In genomic region chr7:101071020-101071419, GRCm38 (mm10) we compare ENCODE assay signal across 19 mouse cellular contexts. TPM values are rescaled to one million over a fixed set of nuclear protein-coding genes. Genes with fewer than 3 reads are reported as not detected.
A peak's percentile ranks its signal among the peaks of the same experiment; 100 is the strongest.
DNase-seq lines count a peak whose midpoint lies in the region; ATAC-seq lines count a peak whose summit lies in the region.
"Had no signal": no experiment of that assay in that cellular context is flagged by ENCODE, and none has a peak within 500 bp of the region (broad histone marks: within the 10 kb centered on the region; RNA-seq: fewer than 3 reads in every experiment).

No protein-coding gene starts in this region.

- H3K9me3 ChIP-seq in heart, embryonic 10.5 days: no peaks in the 10 kb centered on the region
- H3K9me3 ChIP-seq in stomach, embryonic 16.5 days (replicated peaks; ENCODE audit: control insufficient read depth, low read length): no peaks in the 10 kb centered on the region
- H3K9me3 ChIP-seq: embryonic facial prominence, embryonic 15.5 days; forebrain, embryonic 13.5 days; hindbrain, embryonic 12.5 days; lung, embryonic 15.5 days; midbrain, embryonic 15.5 days had no signal

- no peak overlapping the region for H3K4me3 ChIP-seq in heart, embryonic 10.5 days
- no peak overlapping the region for H3K4me3 ChIP-seq in stomach, embryonic 16.5 days (replicated peaks; ENCODE audit: low read length)
- H3K4me3 ChIP-seq: embryonic facial prominence, embryonic 15.5 days; forebrain, embryonic 13.5 days; hindbrain, embryonic 12.5 days; lung, embryonic 15.5 days; midbrain, embryonic 15.5 days had no signal

- no peak overlapping the region for H3K9ac ChIP-seq in stomach, embryonic 16.5 days (ENCODE audit: low read length)
- H3K9ac ChIP-seq: embryonic facial prominence, embryonic 15.5 days; forebrain, embryonic 13.5 days; hindbrain, embryonic 12.5 days; lung, embryonic 15.5 days; midbrain, embryonic 15.5 days had no signal

- H3K27ac ChIP-seq in heart, embryonic 10.5 days: peak overlapping the region; percentile 49; the same call in 1 of the 2 replicates
- H3K27ac ChIP-seq in stomach, embryonic 16.5 days (ENCODE audit: low read length): peak overlapping the region; percentile 33; the same call in 1 of the 2 replicates
- H3K27ac ChIP-seq: embryonic facial prominence, embryonic 15.5 days; forebrain, embryonic 13.5 days; hindbrain, embryonic 12.5 days; lung, embryonic 15.5 days; midbrain, embryonic 15.5 days had no signal

- DNase-seq in heart, embryonic 10.5 days (ENCODE audit: low spot score): no peak
- DNase-seq in heart, postnatal 10 days: no peak
- peak; percentile 56 for DNase-seq in CD4-positive helper T cell, adult 2 months (ENCODE audit: low read depth, low spot score)
- peak; percentile 76 for DNase-seq in induced T-regulatory cell, adult 2 months (ENCODE audit: low read depth)
- no peak for DNase-seq in adrenal gland, postnatal 36 days
- no peak for DNase-seq in ovary, postnatal 36 days (ENCODE audit: low spot score)
- DNase-seq in adrenal gland, postnatal 10 days: no peak
- DNase-seq: cerebellum, postnatal 14 days; embryo, embryonic 11 days; kidney, adult 2 months; layer of hippocampus, postnatal 36 days had no signal

- intact Hi-C loops in heart, postnatal 10 days (cut with DNase I): no loop called here

- H3K36me3 ChIP-seq in heart, embryonic 10.5 days: no peaks in the 10 kb centered on the region
- no peaks in the 10 kb centered on the region for H3K36me3 ChIP-seq in stomach, embryonic 16.5 days (ENCODE audit: control insufficient read depth, insufficient read depth, low read length)
- H3K36me3 ChIP-seq: embryonic facial prominence, embryonic 15.5 days; hindbrain, embryonic 12.5 days; lung, embryonic 15.5 days; midbrain, embryonic 15.5 days had no signal

- no peak for ATAC-seq in stomach, embryonic 16.5 days (ENCODE audit: insufficient read depth, low FRiP score)
- ATAC-seq: forebrain, embryonic 13.5 days; midbrain, embryonic 15.5 days; Patski had no signal

- no peaks in the 10 kb centered on the region for H3K27me3 ChIP-seq in heart, embryonic 10.5 days (ENCODE audit: insufficient read depth, poor library complexity, severe bottlenecking)
- H3K27me3 ChIP-seq in stomach, embryonic 16.5 days (ENCODE audit: control insufficient read depth, insufficient read depth, low read length): no peaks in the 10 kb centered on the region
- H3K27me3 ChIP-seq: embryonic facial prominence, embryonic 15.5 days; forebrain, embryonic 13.5 days; hindbrain, embryonic 12.5 days; lung, embryonic 15.5 days; midbrain, embryonic 15.5 days; Patski had no signal

- whole genome bisulfite sequencing in heart, embryonic 10.5 days: 39% methylated on average over 6 of the region's 6 CpGs
- 44% methylated on average over 6 of the region's 6 CpGs for WGBS in stomach, embryonic 16.5 days

- peaks cover 55% of the 10 kb centered on the region for H3K4me1 ChIP-seq in heart, embryonic 10.5 days
- H3K4me1 ChIP-seq in stomach, embryonic 16.5 days (ENCODE audit: control insufficient read depth, insufficient read depth, low read length): peaks cover 12% of the 10 kb centered on the region
- H3K4me1 ChIP-seq: forebrain, embryonic 13.5 days; hindbrain, embryonic 12.5 days; midbrain, embryonic 15.5 days had no signal

- no peak overlapping the region for H3K4me2 ChIP-seq in stomach, embryonic 16.5 days (ENCODE audit: low read depth, low read length)
- H3K4me2 ChIP-seq: embryonic facial prominence, embryonic 15.5 days; forebrain, embryonic 13.5 days; hindbrain, embryonic 12.5 days; liver, embryonic 11.5 days; lung, embryonic 15.5 days; midbrain, embryonic 15.5 days had no signal

RNA-seq across cellular contexts. Expression of gene Fchsd2, which starts 21.6 kb away (rescaled TPM):
- polyA plus RNA-seq in heart, embryonic 10.5 days (2016; fragmentation: Nextera tagmentation; extraction: Ambion mirVana): 14.2 and 17.3 TPM in 2 replicates
- 10 to 100 TPM; 27.1 to 27.2 TPM for total RNA-seq in heart, postnatal 10 days (2021)
- polyA plus RNA-seq in stomach, embryonic 16.5 days (2015; fragmentation: Nextera tagmentation; extraction: Ambion mirVana): 20.0 and 21.5 TPM in 2 replicates
- 10 to 100 TPM; 21.2 to 23.2 TPM for total RNA-seq in adrenal gland, postnatal 36 days (2021)
- 10 to 100 TPM; 22.1 to 30.2 TPM for total RNA-seq in adrenal gland, postnatal 10 days (2021)

RNA-seq across cellular contexts. Expression of gene P2ry2, which starts 58.4 kb away (rescaled TPM):
- polyA plus RNA-seq in heart, embryonic 10.5 days (2016; fragmentation: Nextera tagmentation; extraction: Ambion mirVana): 1.0 and 1.1 TPM in 2 replicates
- total RNA-seq in heart, postnatal 10 days (2021): 10 to 100 TPM; 13.5 to 15.8 TPM
- 8.5 and 12.0 TPM in 2 replicates for polyA plus RNA-seq in stomach, embryonic 16.5 days (2015; fragmentation: Nextera tagmentation; extraction: Ambion mirVana)
- 1 to 10 TPM; 1.7 to 2.2 TPM for total RNA-seq in adrenal gland, postnatal 36 days (2021)
- total RNA-seq in adrenal gland, postnatal 10 days (2021): 1 to 10 TPM; 5.5 to 7.2 TPM
- polyA plus RNA-seq: forebrain, embryonic 13.5 days had no signal

Comparison
In these comparisons a context has a peak if more than half of its experiments do, and no peak if none do; other contexts are left out.
1. DNase-seq: peak in CD4-positive helper T cell, adult 2 months (single experiment) and induced T-regulatory cell, adult 2 months (single experiment); none in heart, embryonic 10.5 days (single experiment), heart, postnatal 10 days (0 of 2), adrenal gland, postnatal 36 days (0 of 2), ovary, postnatal 36 days (single experiment) and adrenal gland, postnatal 10 days (single experiment).